Mouse (Mus musculus) embryonic facial prominence, embryonic 14.5 days (tissue): Measurements from ENCODE around the gene Zfp174. TPM values are rescaled to one million over a fixed set of nuclear protein-coding genes. Genes with fewer than 3 reads are reported as not detected.
"Not testable (repeated sequence)": the region's sequence is repeated elsewhere in the genome, so short reads cannot be mapped to it uniquely, and the experiment has no call there.

Experiments
- ATAC-seq: fragments of 200-750 bp; cut with Nextera tagmentation; 2 replicates; pipeline ENCODE4 v1.8.0; 2017; ENCODE audit warnings: low read depth, moderate number of reproducible peaks, moderate TSS enrichment
- DNase-seq: peaks from one replicate; pipeline ENCODE4 v3.0.0-alpha.2; 2015; ENCODE audit warnings: low spot score
- H3K27ac ChIP-seq: fragments of 300-500 bp; sonication (generic); replicated peaks from 2 replicates; pipeline ENCODE4 v1.5.1; 2014; ENCODE audit warnings: low read depth, mild to moderate bottlenecking, low read length, moderate library complexity
- H3K27me3 ChIP-seq: fragments of 300-500 bp; sonication (generic); replicated peaks from 2 replicates; pipeline ENCODE4 v1.6.1; 2014; ENCODE audit warnings: low read length; ENCODE audit not compliant: control insufficient read depth, insufficient read depth
- H3K36me3 ChIP-seq: fragments of 300-500 bp; sonication (generic); 2 replicates; pipeline ENCODE4 v1.6.1; 2014; ENCODE audit warnings: low read length, mixed read lengths; ENCODE audit not compliant: control insufficient read depth, insufficient read depth
- H3K4me1 ChIP-seq: fragments of 300-500 bp; sonication (generic); 2 replicates; pipeline ENCODE4 v1.6.1; 2014; ENCODE audit warnings: antibody characterized with exemption, low read length; ENCODE audit not compliant: control insufficient read depth, insufficient read depth
- H3K4me2 ChIP-seq: fragments of 300-500 bp; sonication (generic); 2 replicates; pipeline ENCODE4 v1.6.1; 2014; ENCODE audit warnings: low read depth, mild to moderate bottlenecking, low read length, moderate library complexity, mixed read lengths
- H3K4me3 ChIP-seq: fragments of 300-500 bp; sonication (generic); 2 replicates; pipeline ENCODE4 v1.5.1; 2014; ENCODE audit warnings: low read depth, mild to moderate bottlenecking, low read length
- H3K9ac ChIP-seq: fragments of 300-500 bp; sonication (generic); 2 replicates; pipeline ENCODE4 v1.6.1; 2014; ENCODE audit warnings: low read depth, mild to moderate bottlenecking, low read length, moderate library complexity, mixed read lengths
- H3K9me3 ChIP-seq: fragments of 300-500 bp; sonication (generic); 2 replicates; pipeline ENCODE4 v1.6.1; 2016; ENCODE audit warnings: low read length; ENCODE audit not compliant: control insufficient read depth
- WGBS: fragments of 180-500 bp; shearing (Covaris S2); extraction: QIAGEN DNeasy Blood & Tissue Kit; methylation state at CpG from one replicate; pipeline ENCODE4 v1.1.7; 2014; 5-methylcytosine and 5-hydroxymethylcytosine counted together
- polyA plus RNA-seq: library from polyadenylated mRNA; unstranded; fragments of >200 nt; fragmentation: Nextera tagmentation; extraction: Ambion mirVana; gene quantifications from 2 replicates; pipeline ENCODE4 v1.2.1, GENCODE M21; 2014

The Zfp174 gene
- polyA plus RNA-seq, result 0.83 and 1.2 TPM in 2 replicates

GRCm38 (mm10) chr16:3846711-3847518, at the start of gene Zfp174:
Gene Zfp174 (plus strand): TSS chr16:3847268.
- Histone ChIP-seq H3K9ac (peak within 1 kb of the TSS; percentile 72), H3K9me3 (no peaks in the 10 kb centered on the region), H3K27ac (no peak within 1 kb of the TSS; the same call in 1 of the 2 replicates), H3K4me3 (peak within 1 kb of the TSS; percentile 57), H3K27me3 (no peaks in the 10 kb centered on the region), H3K4me1 (peaks cover 5% of the 10 kb centered on the region), H3K4me2 (peak within 1 kb of the TSS; percentile 73), H3K36me3 (no peaks in the 10 kb centered on the region)
- ATAC-seq, result peak; percentile 100
- WGBS, result 5% methylated on average over 31 of the region's 38 CpGs
- peak; percentile 99 for DNase-seq

GRCm38 (mm10) chr16:3808176-3808575, 38.9 kb upstream of the Zfp174 start:
- ATAC-seq (no peak), DNase-seq (no peak)
- no peaks in the 10 kb centered on the region for H3K36me3 ChIP-seq
- H3K9me3 ChIP-seq, result no peaks in the 10 kb centered on the region
- no peak overlapping the region for H3K4me3 ChIP-seq
- H3K9ac ChIP-seq, result no peak overlapping the region
- no peak overlapping the region for H3K27ac ChIP-seq
- no peak overlapping the region for H3K4me2 ChIP-seq
- H3K27me3 ChIP-seq, result no peaks in the 10 kb centered on the region
- 83% methylated on average over 3 of the region's 3 CpGs for WGBS
- no peaks in the 10 kb centered on the region for H3K4me1 ChIP-seq

GRCm38 (mm10) chr16:3814667-3815066, 32.4 kb upstream of the Zfp174 start:
- H3K36me3 ChIP-seq, H3K27ac ChIP-seq, H3K27me3 ChIP-seq, H3K4me3 ChIP-seq, H3K4me2 ChIP-seq, H3K4me1 ChIP-seq, ATAC-seq, DNase-seq, H3K9me3 ChIP-seq, H3K9ac ChIP-seq: not testable (repeated sequence)
- 79% methylated on average over 6 of the region's 6 CpGs for WGBS

GRCm38 (mm10) chr16:3820202-3820601, 26.9 kb upstream of the Zfp174 start:
- no peaks in the 10 kb centered on the region for H3K9me3 ChIP-seq
- WGBS, result 77% methylated on average over 2 of the region's 2 CpGs
- no peak overlapping the region for H3K4me2 ChIP-seq
- ATAC-seq, result no peak
- H3K4me3 ChIP-seq, result no peak overlapping the region
- no peak overlapping the region for H3K27ac ChIP-seq
- no peak overlapping the region for H3K9ac ChIP-seq
- H3K4me1 ChIP-seq, result no peaks in the 10 kb centered on the region
- no peak for DNase-seq
- no peaks in the 10 kb centered on the region for H3K27me3 ChIP-seq
- H3K36me3 ChIP-seq, result no peaks in the 10 kb centered on the region

- no peak for ATAC-seq
- no peak overlapping the region for H3K4me3 ChIP-seq
- no peaks in the 10 kb centered on the region for H3K36me3 ChIP-seq
- H3K27ac ChIP-seq, result no peak overlapping the region
- H3K27me3 ChIP-seq, result no peaks in the 10 kb centered on the region
- H3K9ac ChIP-seq, result no peak overlapping the region
- H3K4me2 ChIP-seq, result no peak overlapping the region
- no peak for DNase-seq
- no peaks in the 10 kb centered on the region for H3K9me3 ChIP-seq
- H3K4me1 ChIP-seq, result no peaks in the 10 kb centered on the region
- 51% methylated on average over 3 of the region's 3 CpGs for WGBS
These were observed 19.0 kb upstream of the Zfp174 start for GRCm38 (mm10) chr16:3828021-3828420.

GRCm38 (mm10) chr16:3829727-3830126, 17.3 kb upstream of the Zfp174 start:
- no peak overlapping the region for H3K27ac ChIP-seq
- H3K9me3 ChIP-seq, result no peaks in the 10 kb centered on the region
- no peak for DNase-seq
- no peaks in the 10 kb centered on the region for H3K27me3 ChIP-seq
- no peaks in the 10 kb centered on the region for H3K4me1 ChIP-seq
- WGBS, result 75% methylated on average over 2 of the region's 2 CpGs
- no peak overlapping the region for H3K4me3 ChIP-seq
- no peaks in the 10 kb centered on the region for H3K36me3 ChIP-seq
- no peak overlapping the region for H3K9ac ChIP-seq
- H3K4me2 ChIP-seq, result no peak overlapping the region
- no peak for ATAC-seq

- no peak for ATAC-seq
- no peaks in the 10 kb centered on the region for H3K9me3 ChIP-seq
These were observed 16.4 kb upstream of the Zfp174 start, which contains the start of gene Olfr15 for GRCm38 (mm10) chr16:3830588-3831109. Gene Olfr15 (plus strand): TSS chr16:3830878.

GRCm38 (mm10) chr16:3835461-3835860, 11.6 kb upstream of the Zfp174 start:
- Histone ChIP-seq H3K27me3 (no peaks in the 10 kb centered on the region), H3K4me3 (no peak overlapping the region), H3K36me3 (no peaks in the 10 kb centered on the region), H3K9ac (no peak overlapping the region), H3K4me1 (no peaks in the 10 kb centered on the region), H3K4me2 (no peak overlapping the region), H3K27ac (no peak overlapping the region), H3K9me3 (no peaks in the 10 kb centered on the region)
- DNase-seq (no peak), ATAC-seq (no peak)
- WGBS, result 78% methylated on average over 2 of the region's 2 CpGs

More at GRCm38 (mm10) chr16:3830588-3831109, 16.4 kb upstream of the Zfp174 start, which contains the start of gene Olfr15:
- no peak within 1 kb of the TSS for H3K27ac ChIP-seq
- no peak within 1 kb of the TSS for H3K4me3 ChIP-seq
- H3K4me2 ChIP-seq, result no peak within 1 kb of the TSS
- DNase-seq, result no peak
- no peaks in the 10 kb centered on the region for H3K27me3 ChIP-seq
- H3K9ac ChIP-seq, result no peak within 1 kb of the TSS
- no peaks in the 10 kb centered on the region for H3K36me3 ChIP-seq
- no peaks in the 10 kb centered on the region for H3K4me1 ChIP-seq
